Mouse (Mus musculus) cerebellum, adult 9-10 months (tissue): ENCODE results near the gene Cfap43.

ENCODE experiments used
- DNase-seq: peaks from one replicate; pipeline ENCODE4 v3.0.0; 2022

Cfap43 gene

GRCm38 (mm10) chr19:47919126-47919965 is at the start of gene Cfap43, which contains the start of gene Itprip:
TSS of gene Cfap43 (minus strand) at chr19:47919287.
TSS of gene Itprip (minus strand) at chr19:47919299.
- peak; percentile 4 for DNase-seq

DNA sequence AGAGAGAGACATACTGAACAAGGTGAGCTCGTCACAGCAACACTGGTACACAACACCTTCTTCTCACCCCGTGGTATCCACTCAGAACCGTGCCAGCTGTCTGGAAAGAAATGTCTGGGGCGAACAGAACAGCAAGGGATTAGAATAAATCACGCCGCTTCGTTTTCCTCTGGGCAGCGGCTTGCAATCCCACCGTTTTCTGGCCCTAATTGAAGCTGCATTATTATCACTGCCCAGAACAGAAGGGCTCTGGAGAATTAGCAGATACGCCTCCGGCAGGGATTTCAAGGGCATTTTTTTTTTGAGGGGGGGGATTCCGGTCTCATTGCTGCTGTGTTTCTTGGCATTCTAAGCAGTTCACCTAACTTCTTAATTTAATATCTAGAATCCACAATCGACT is 39.1 kb upstream of the Cfap43 start:
- no peak for DNase-seq

DNA sequence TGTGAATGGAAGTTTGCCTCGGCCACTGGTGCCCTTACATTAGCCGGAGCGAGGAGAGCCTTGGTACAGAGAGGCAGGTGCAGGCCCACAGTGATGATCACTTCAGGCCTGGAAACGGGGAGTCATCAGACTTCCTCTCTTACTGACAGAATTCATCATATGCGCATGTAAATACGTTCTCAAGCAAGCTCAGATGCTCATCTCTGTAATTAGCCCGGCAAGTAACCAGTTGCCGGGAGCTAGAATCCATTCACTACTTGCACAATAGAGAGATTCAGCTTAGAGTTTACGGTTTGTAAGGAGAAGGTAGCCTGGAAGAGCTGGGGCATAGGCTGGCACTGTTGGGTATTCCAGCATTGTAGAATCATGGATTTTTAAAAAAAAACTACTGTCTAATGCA is 34.1 kb upstream of the Cfap43 start:
- no peak for DNase-seq

GRCm38 (mm10) chr19:47950946-47951345 is 31.9 kb upstream of the Cfap43 start:
- no peak for DNase-seq

DNA sequence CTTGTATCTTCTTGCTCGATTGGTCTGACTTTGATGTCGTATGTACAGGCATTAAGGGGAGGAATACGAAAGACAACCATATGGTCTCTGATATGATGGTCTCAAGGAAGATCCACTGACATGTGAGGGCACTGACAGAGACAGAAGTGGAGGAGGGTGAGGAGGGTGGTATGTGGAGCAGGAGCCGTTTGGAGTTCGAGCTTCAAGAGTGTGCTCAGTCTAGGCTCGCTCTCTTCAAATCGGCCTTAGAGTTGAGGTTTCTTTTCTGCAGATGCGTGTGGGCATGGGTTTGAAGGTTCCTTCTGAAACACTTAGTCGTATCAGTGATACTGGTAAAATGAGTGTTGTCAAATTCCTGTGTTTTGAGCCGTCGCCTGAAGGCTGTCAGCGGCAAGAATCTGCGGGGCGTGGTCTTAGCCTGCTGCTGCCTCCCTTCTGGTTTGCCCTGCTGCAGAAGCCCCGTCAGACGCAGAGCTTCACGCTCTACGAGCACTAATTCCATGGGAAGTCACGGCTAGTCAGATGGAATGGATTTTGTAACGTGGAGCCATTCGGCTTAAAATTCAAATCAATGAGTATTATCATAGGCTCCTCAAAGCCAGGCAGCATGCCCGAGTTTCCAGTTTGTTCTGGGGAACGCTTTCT is 27.9 kb upstream of the Cfap43 start:
- DNase-seq: no peak

- DNase-seq: no peak
Observed at GRCm38 (mm10) chr19:47939361-47939760, 20.3 kb upstream of the Cfap43 start.

DNA sequence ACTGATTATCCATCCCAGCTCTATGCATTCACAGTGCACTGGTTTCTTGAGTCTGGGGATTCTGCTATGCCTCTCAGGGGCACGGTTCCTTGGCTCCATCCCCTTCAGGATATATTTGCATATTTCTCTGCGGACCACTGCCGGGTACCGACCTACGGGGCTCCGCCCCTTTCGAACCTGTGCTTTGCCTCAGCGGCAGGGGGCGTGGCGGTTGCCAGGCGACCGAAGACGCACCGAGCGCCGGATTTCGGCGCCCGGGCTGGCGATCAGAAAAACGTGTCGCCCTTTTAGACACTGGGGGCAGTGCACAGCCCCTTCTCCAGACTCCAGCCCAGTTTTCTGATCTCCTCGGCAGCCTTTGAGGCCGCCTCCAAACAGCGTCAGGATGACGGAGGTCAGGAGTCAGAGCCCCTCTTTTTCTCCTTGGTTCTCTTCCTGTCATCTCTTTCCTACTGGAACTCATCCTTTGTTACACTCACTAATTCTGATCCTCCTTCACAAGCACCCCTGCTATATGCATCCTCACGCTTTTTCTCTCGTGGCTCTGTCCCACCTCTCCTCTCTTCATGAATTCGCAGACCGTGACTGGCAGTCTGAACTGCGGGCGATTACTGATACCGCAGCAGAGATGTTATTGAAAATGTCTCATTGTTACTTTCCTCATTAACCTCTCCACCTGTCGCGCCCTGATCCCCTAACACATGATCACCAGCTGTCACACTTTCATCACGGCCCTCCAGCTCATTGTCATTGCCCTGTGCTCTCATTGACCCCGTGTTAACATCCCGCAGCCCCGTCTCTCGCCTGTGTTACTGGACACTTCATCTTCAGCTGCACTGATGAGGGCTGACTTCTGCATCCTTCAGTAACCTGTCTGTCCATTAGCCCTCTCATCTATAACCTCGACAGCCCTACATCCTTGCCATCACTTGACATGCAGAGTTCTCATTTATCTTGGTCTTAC is 18.6 kb upstream of the Cfap43 start, which contains the start of gene Cfap58:
TSS of gene Cfap58 (plus strand) at position 233 of the 964 bp plus-strand sequence.
- no peak for DNase-seq

GRCm38 (mm10) chr19:47936938-47937337 is 17.9 kb upstream of the Cfap43 start:
- DNase-seq: no peak

DNA sequence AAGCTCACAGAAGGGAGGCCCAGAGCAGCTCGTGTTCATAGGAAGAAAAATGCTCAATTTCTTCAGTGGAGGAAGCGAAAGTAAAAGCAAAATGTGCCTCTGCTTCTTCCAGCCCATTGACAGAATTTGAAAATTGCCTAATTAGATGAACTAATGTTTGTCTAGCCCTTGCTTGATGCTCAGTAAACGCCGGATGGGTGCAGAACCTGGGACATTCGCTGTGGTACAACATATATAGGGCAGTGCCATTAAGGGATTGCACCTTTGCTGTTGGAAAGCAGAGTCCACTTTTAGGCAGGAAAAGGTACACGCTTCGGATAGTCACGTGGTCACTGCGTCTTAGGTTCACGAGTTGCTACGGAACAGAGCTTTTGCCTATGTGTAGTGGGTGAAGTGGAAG is 17.4 kb upstream of the Cfap43 start:
- no peak for DNase-seq

DNA sequence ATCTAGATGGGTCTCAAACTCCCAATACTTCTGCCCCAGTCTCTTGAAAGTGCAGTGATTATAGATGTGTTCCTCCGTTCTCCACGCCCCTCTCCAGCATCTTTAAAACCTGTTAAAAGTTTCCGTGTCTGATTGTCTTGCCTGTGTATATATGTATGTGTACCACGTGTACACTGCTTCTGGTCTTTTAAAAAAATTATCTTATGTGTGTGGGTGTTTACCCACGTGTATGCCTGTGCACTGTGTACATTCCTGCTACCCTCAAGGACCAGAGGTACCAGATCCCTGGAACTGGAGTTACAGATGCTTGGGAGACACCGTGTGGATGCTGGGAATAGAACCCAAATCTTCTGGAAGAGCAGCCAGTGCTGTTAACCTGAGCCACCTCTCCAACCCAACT is 16.4 kb upstream of the Cfap43 start:
- no peak for DNase-seq

GRCm38 (mm10) chr19:47934636-47935238 is 15.7 kb upstream of the Cfap43 start:
- no peak for DNase-seq

DNA sequence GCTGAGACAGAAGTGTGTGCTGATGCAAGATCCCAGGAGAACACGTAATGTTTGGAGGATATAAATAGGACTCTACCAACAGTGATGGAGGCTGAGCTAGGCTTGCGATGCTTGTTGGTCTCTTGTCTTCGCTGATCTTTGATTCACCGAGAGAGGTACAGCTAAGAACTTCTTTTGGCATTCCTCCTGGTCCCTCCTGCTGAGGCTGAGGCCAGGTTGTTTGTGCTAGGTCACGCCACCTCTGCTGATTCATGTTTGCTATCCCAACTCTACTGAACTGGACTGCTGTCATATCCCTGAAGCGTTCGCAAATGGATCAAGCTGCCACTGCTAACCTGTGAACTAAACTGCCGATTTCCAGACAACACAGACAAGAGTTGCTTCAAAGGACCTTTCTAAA is 15.1 kb upstream of the Cfap43 start:
- no peak for DNase-seq

DNA sequence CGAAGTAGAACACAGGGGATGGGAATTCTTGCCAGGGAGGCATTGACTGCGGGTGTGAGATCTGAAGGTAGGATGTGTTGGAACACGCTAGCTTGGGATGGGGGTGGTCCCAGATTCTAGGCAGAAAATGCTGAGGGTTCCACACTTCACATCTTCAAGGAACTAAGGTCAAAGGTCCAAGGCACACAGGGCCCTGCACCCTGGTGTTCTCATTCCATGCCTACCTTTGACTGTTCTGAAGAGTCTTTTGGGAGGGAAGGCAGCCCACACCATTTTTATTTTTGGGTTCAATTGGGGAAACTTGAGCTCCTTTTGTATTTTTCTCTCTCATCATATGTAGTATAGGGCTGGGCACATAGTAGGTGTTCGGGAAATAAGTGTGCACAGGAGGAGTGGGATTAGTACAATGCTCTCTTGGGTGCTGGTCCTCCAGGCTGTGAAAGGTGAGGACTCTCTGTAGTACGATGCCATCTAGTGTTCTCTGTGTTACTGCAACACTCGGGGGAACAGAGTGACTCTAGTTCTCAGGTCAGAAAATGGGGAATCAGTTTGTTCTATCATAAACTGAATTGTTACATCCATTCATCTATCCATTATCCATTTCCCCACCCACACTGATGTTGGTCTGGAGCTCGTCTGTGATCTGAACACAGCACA is 13.0 kb upstream of the Cfap43 start:
- peak; percentile 7 for DNase-seq

DNA sequence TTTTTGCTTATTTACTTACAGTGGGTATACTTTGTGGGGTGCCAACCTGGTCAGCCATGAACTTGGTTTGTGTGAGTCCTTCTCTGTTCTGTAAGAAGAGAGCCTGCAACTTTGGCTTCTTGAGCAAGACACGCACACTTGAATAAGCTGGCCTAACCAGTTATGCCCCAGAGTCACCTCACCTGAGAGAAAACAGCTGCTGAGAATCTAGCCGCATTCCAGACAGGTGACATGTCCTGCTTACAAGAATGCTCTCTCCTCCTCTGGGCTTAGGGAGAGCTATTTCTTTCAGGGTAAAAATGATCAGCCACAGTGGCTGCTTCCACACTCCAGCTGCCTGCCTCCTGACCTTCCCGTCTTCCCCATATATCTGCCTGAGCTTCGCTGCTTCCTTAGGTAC is 10.0 kb upstream of the Cfap43 start:
- DNase-seq: no peak

DNA sequence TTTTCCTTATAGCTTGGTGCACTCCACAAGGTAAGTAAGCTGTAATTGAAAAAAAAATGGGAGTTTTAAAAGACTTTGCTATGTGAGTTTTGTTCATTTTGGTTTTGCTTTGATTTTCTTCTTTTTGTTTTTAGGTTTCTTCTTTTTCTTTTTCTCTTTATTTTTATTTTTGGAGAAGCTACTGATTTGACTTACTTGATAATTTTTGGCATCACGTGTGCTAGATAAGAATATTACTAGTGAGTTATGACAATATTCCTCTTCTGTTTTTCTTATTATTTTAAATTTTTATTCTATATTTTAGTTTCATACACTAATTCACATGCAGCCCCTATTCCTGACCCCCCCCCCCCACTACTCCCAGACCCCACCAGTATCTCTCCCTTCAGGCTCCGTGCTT is 7.9 kb upstream of the Cfap43 start:
- DNase-seq: no peak

DNA sequence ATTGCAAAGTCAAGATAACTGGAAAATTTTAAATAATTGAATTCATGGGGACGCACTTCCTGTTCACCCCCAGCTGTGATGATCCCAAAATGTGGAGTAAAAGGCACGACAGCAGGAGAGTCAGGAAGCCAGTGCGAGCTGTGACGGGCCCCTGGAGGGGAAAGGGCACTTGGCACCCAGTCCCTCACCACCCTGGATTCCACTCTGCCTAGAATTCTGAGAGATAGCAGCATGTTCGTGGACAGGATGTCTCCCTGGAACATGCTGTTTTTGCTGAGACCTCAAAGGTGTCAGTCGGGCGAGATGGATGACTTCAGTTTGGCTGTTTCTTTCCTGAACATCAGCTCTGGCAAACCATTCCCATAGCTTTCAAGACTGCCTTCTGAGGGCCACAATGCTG is 6.7 kb upstream of the Cfap43 start:
- no peak for DNase-seq

DNA sequence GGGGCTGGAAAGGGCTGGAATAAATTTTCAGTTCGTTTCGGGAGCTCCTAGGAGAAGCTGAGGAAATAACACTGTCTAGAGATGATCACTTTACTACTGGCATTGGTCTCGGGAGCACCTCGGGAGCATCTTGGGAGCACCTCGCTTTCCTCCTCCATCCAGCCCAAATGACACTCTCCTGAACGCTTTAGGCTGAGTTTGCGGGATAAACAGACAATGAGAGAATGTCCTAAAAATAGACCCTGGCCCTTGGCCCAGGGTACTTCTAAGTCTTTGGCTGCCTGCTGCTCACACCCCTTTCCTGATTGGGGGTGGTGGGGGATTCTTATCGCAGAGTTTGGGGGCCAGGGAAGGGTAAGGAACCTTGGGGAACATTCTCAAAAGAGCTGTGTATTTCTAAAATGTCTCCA is 884 bp upstream of the Cfap43 start:
- DNase-seq: no peak

DNA sequence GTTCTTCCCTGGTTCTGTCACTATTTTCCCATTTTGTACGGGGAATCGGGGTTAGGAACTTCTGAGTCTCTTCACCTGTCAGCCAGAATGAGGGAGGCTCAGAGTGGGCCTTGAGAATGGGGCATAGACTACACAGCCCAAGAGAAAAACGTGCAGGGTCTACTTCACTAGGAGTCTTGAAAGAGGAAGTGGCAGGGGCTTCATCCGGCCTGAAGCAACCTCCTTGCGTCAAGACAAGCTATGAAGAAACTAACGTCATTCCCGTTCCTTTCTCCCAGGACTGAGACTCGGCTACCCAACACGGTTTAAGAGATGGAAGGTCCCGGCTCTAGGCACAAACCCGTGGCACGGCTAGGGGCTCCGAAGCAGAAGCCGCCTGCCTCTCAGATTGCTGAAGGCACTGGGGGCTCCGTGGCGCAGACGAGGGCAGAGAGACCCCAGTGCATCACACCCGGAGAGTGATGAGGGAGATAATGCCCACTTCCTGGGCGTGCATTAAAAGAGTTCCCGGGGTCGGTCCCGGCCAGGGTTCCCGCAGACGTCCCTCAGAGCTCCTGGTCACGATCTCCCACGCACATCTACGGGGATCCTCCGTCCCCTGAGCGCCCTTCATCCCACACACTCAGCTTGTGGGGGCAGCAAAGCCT is 509 bp downstream of the Cfap43 start:
- no peak for DNase-seq

GRCm38 (mm10) chr19:47918016-47918415 is 1.1 kb downstream of the Cfap43 start:
- no peak for DNase-seq

GRCm38 (mm10) chr19:47917396-47917795 is 1.7 kb downstream of the Cfap43 start:
- DNase-seq: no peak

GRCm38 (mm10) chr19:47915251-47915650 is 3.8 kb downstream of the Cfap43 start:
- no peak for DNase-seq

DNA sequence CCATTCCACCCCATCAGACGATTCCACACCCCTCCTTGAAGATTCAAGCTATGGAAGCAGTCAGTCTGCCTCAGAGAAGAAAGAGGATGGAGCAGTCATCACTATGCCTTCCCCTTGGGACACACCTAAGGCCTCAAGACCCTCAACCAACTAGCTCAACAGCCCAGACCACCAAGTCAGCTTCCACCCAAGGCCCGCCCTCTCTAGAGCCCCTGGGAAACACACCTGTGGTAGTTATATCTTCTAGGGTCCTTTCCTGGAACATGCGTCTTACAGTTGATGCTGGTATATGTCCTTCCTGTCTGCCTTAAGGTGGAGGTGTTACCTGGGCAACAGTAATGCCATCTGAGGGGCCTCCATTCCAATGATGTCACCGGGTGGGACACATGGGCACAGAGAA is 4.9 kb downstream of the Cfap43 start:
- no peak for DNase-seq
